Mouse (Mus musculus) left cerebral cortex, adult 9 months (tissue): ENCODE results near the gene Pdx1.

ENCODE experiments used
- DNase-seq, 2 experiments: peaks; one replicate each; pipeline ENCODE4 v3.0.0; 2022; ENCODE audit warnings: low spot score in 2 of 2

Gene Pdx1

DNA sequence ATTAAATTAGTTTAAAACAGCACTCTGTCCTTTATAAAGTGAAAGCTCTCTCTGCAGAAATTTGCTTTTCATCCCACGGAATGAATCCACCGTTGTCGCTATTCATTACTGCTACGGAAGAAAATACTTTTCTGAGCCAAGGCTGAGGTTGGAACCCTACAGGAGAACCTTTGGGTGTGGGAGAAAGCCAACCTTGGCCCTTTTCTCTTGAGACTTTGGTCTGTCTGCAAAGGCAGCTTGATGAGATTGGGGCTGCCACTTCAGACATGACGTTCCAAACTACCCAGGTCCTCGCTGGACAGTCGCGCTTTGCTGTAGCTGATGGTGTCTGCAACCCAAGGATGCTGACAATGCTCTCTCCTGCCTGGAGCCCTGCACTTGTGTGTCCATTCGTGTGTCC lies 38.7 kb downstream of the Pdx1 start:
- no peak for DNase-seq

DNA sequence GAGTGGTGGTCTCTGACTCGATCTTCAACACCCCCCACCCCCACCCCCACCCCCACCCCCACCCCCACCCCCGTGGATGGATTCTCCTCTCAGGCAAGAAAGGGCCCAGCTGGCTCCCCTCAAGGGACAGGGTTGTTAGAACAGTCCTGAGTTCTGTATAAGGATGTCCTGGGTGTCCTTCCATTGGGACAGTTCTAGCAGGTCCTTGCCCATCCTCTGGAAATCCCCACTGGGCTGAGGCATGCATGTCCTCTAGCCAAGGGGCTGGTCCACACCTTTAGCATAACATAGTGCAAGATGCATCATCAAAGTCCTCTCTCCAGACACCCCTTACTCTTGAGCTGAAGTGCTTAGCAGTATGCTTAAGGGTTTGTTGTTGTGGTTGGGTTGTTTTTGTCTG lies 40.0 kb downstream of the Pdx1 start:
- DNase-seq = no peak

DNA sequence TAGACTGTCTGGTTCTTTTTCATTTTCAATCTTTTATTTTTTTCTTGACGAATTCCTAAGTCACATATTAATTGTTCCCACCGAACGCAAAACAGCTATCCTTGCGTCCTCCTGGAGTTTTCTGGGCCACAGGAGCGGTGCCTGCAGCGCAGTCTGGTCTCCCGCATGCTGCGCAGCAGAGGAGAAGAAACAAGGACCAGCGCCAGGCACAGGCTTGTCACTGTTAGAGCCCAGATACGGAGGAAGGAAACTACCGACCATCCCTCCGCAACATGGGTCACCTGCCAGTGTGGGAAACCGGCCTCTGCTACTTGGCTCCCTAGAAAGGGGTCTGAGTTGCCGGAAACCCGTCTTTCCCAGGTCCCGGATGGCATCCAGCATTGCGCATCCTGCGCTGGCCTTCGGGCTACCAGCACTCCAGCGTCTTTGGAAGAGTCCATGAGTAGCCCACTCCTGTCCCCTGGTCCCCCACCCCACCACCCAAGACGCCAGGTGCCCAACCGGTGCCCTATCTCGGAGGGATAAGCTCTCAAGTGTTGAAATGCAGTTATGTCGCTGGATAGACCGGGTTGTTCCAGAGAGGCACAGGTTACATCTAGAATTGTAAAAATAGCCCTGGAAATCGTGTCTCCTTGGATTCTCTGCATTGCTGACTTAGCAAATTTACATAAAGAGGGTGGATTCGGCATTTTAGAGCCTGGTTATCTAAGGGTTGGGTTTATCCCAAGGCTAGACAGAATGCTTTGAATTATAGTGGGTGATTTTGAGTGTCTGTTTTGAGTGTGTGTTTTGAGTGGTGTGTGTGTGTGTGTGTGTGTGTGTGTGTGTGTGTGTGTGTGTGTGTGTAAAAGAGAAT lies 43.3 kb downstream of the Pdx1 start:
- DNase-seq = no peak

DNA sequence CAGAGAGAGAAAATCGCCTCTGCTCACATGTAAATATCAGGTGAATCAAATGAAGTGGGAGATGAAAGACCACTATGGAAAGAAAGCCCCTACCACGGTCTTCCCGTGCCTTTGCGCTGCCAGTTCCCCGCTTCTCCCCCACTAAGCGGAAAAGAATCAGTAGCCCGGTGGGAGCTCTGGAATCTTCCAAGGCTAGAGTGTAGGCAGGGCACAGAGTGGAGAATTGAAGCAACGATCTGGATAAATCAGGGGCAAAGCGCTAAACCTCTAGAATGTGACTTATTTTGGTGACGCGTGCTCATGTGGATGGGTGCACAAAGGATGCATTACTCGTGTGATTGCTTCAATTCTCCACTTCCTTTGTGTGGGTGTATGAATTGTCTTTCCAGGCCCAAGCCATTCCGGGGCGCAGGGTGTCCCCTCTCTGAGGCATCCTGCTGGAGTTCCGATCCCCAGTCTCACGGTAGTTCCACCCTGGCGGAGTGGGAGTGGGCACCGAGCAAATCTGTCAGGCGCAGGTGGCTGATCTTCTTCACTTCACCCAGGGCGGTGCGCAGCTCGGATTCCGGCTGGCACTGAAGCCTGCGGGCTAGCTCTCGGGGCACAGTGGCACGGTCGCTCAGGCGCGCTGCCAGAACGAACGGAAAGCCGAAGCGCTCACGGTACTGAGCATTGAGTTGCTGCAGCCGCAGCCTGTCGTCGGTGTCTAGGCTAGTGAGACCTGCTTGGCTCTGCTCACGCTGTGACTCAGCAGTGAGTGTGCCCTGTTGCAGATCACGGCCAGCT lies 45.1 kb downstream of the Pdx1 start:
- DNase-seq = no peak

DNA sequence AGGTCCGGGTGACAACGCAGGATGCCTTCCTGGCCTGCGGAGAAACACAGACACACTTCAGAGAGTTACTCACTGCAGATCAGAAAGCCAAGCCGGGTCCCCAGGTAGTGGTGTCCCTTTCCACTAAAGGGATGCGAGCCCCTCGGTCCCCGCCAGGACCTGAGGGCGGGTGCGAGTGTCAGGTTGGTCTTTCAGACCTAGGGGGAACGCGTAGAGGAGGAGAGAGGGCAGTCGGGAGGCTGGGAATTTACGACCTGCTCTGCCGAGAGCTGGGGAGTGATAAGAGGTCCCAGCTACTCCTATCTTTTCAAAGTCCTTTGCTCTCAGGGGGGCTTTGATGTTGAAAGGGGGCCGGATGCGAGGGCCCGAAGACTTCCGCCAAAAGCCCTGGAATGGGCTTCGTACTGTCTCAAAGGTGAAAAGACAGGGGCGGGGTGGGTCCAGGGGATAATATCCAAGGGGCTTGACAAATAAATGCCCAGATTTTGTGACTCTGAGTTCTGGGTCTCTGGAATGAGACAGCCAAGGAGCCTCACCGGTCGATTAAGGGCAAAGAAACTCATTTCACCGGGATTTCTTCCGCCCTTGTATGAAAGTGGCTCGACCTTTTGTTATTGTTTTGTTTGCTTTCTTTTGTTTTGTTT lies 45.8 kb downstream of the Pdx1 start:
- DNase-seq = no peak

DNA sequence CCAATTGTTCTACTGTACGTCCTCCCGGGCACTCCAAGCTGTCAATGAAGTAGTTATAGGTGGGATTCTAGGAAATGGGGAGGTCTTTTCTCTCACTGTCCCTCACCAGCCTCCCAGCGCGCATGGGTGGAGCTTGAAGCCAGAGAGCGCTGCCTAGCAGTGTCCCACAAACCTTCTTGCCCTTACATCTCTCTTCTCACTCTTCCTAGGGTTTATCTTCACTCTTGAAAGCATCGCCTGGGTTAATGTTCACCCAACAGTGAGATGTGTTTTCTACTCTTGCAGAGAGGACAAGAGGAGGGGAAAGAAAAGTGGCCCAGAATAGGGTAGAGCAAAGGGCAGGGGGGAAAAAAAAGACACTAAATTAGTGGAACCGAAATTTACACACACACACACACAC lies 47.6 kb downstream of the Pdx1 start:
- DNase-seq = no peak

DNA sequence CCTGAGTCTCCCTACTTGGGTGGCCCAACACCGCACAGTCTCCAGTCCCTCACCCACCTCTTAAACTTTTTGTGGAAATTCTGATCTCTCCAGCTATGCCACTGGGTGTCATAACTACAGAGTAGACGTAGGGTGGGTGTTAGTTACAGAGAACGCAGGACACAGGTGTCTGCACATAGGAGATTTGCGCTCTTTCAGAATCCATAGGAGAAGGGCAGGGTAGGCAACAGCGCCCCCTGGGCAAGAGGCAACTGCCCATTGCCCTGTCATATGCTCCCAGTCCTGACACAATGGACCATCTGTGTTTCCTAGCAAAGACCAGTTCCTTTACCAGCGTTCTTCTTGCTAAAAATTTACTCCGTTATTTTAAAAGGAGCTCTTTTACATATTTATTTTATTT lies 48.2 kb downstream of the Pdx1 start:
- DNase-seq = no peak

DNA sequence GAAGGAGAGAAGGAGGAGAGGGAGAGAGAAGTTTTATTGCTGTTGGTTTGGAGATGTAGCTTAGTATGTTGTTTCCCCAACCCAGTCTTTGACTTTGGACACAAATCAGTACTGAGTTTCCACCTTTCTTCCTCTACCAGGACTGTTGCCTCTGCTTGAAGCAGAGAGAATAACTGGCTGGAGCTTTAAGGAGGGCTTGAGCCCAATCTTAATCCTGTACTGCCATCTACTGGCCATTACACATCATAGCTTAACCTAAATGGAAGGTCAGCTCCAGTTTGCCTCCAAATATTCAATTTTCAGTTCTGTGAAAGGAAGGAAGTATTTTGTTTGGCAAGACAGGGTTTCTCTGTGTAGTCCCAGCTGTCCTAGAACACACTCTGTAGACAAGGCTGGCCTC lies 49.9 kb downstream of the Pdx1 start:
- peak in 1 of 2 experiments; percentile 26 for DNase-seq

DNA sequence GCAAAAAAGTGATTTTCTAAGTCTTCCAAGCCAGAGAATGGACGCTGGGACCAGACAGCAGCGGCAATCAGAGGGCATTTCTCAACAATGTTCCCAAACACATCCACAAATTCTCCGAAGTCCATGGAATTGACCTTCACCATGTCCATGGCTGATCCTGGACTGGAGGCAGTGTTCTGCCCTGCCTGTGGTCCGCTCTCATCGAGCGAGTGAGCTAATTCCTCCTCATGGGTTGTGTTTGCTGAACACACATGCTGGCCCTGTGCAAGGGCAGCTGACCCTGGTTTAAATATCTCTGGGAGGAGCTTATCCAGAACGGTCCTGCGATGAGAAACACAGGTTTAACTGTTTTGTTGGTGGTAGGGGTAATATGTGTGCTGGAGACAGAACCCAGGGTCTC lies 52.4 kb downstream of the Pdx1 start, which contains the start of gene Urad:
Gene Urad, minus strand, starts transcription at position 258 of the 400 bp plus-strand sequence.
- no peak for DNase-seq

DNA sequence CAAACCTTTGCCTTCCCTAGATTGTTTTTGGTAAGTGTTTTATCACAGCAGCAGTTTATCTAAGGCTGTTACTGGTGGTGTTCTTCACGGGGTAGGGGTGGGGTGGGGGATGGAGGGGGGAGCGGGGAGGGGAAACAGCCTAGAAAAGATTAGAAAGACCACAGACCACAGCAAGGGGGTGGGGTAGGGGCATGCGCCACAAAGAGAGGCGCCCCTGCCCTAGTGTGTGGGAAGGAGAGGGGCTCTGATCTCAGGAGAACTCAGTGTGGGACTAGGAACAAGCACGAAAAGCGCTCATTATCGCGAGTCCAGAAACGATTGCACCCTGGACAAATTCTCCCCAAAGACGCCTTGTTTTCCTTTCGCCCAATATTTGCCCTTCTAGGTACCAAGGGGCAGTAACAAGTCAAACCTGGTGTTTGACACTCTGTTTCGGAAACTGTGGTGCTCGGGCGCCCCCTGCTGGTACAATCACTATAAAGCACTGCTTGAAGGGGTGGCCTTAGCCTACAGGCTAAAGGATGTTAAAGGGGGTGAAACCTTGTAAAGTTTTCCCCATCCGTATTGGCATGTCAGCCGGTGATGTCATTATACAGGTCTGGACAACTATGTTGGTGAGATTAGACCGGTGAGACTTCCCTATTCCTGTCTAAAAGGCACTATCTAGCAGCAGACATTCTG lies 53.6 kb downstream of the Pdx1 start:
- peak in 1 of 2 experiments; percentile 50 for DNase-seq
